Mouse (Mus musculus) v-Abl transformed pro-B cells (cell line): Measurements from ENCODE around the gene Stra6l.

Experiments
- in situ Hi-C, 2 experiments: fragments of 400-800 bp; cut with MboI; formaldehyde crosslinking; loops; one replicate each; pipeline ENCODE4 v1.15.1; 2025; ENCODE audit not compliant: unreplicated experiment in 2 of 2

Gene Stra6l

DNA sequence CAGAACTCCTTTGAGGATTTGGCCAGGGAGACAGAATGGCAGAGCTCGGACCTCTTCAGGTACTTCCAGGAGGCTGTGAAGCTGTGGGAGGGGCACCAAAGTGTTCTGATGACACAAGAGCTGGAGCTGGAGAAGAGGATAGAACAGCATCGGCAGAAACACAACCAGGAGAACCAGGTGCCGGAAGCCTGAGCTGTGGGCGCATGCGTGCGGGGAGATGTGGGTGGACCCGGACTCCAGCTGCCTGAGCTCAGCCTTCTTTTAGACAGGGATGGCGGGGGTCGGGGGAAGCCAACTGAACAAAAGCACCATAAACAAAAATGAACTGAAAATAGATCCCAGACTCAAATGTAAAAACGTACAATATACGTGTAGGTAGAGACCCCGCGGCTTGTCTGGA is 60.8 kb downstream of the Stra6l start:
- in situ Hi-C loops: no loop called here

DNA sequence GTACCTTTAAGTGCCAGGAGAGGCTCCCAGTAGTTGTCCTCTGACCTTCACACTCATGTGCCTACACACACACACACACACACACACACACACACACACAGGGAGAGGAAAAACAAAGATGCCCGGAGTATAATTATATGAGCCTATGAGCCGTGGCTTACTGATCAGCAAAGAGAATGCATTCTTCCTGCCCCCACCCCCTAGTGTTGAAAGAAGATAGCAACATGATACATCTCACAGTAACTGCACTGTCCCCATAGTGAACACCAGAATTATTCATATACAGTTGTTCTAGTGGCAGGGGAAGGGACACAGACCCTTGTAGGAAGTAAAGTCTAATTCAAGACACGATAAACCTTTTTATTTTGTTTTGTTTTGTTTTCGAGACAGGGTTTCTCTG is 61.5 kb downstream of the Stra6l start:
- in situ Hi-C loops: no loop called here

GRCm38 (mm10) chr4:45911256-45911655 is 62.8 kb downstream of the Stra6l start:
- in situ Hi-C loops: no loop called here

DNA sequence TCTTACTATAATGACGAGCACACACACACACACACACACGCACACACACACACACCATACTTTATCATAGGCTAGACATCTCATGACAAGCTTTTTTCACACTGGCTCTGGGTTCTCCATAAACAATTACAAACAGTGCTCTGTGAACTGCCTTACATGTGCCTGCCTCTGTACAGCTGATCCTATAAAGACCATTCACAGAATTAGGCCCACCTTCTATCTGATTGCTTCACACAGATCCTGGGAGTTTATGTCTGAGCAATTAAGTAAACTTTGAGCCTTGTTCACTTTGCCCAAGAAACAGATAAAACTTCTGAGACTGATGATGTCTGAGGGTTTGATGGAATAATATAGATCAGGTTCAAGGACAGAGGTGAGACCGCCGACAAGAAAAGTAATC is 63.4 kb downstream of the Stra6l start:
- in situ Hi-C loops: no loop called here

- in situ Hi-C loops: no loop called here
Measured at GRCm38 (mm10) chr4:45917091-45917490, 68.6 kb downstream of the Stra6l start.

DNA sequence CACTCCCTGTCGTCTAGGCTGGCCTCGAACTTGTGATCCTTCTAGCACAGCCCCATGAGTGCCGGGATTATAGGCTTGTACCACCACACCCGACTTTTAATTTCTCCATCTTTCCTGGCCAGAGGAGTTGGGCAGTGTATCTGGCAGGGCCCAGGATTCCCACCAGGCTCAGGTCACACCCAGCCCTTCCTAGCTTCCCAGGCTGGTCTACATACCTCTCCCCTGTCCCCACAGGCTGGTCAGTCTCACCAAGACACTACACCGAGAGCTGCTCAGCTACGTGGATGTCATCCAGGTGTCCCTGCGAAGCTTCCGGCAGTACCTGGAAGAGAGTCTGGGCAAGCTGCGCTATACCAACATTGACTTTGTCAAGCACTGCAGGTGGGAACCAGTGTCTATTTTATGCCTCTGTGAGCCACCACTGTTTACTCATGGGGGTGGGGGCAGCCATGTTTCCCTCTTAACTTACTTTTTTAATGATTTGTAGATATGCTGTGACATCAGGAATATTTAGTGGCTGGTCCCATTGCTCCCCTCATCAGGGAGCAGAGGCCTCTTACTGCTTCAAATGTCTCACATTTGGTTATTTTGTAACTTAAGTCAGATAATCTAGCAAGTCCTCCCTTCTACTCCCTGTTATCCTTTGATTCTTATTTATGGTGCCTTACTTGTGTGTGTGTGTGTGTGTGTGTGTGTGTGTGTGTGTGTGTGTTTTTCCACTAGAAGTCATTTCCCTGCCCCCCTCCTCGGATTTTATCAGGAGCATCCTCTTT is 73.4 kb downstream of the Stra6l start:
- in situ Hi-C loops: no loop called here

DNA sequence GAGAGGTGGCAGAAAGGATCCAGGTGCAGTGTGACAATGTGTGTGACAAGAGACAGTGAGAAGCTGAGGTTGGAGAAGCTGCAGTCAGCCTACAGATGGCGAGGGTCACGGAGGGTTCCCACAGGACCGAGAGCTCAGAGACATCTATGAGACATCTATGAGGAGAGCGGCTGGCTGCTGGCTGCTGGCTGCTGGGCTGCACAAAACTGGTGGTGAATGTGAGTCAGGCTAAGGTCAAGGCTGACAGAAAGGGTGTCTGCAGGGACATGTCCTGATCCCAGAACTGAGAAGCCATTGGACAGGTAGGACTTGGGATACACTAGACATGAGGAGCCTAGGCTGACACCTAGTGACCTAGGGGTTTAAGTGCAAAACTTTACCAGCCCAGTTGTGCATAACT is 75.5 kb downstream of the Stra6l start:
- in situ Hi-C loops: no loop called here

- in situ Hi-C loops: no loop called here
Measured at GRCm38 (mm10) chr4:45928561-45928960, 80.1 kb downstream of the Stra6l start.
